Mouse (Mus musculus) CH12.LX (cell line): ENCODE results near the gene Trpc4ap. TPM values are rescaled to one million over a fixed set of nuclear protein-coding genes. Genes with fewer than 3 reads are reported as not detected.
A peak's percentile ranks its signal among the peaks of the same experiment; 100 is the strongest.

ENCODE experiments used
- DNase-seq: peaks from one replicate; pipeline ENCODE4 v3.0.0-alpha.2; 2013; ENCODE audit errors: extremely low read depth
- H3K27ac ChIP-seq: 2 replicates; pipeline ENCODE4 v1.5.1; 2012; ENCODE audit warnings: low read depth, mild to moderate bottlenecking, control low read depth, moderate library complexity; ENCODE audit not compliant: insufficient read depth
- H3K27me3 ChIP-seq: replicated peaks from 2 replicates; pipeline ENCODE3; 2012; ENCODE audit warnings: inconsistent platforms
- H3K36me3 ChIP-seq, 2 experiments: replicated peaks in 1 of 2; 2 replicates each; pipeline versions ENCODE3 to v1.6.1; 2012; ENCODE audit warnings: inconsistent platforms in 1 of 2, low read length in 1 of 2, mild to moderate bottlenecking in 1 of 2, mixed read lengths in 1 of 2, moderate library complexity in 1 of 2; ENCODE audit not compliant: control insufficient read depth in 1 of 2, insufficient read depth in 1 of 2
- H3K4me1 ChIP-seq, 2 experiments: 2 replicates each; pipeline ENCODE4 v1.6.1; 2012; ENCODE audit warnings: inconsistent platforms in 1 of 2, moderate library complexity in 1 of 2; ENCODE audit not compliant: insufficient read depth in 2 of 2, control insufficient read depth in 1 of 2
- H3K4me2 ChIP-seq: 2 replicates; pipeline ENCODE4 v1.6.1; 2012; ENCODE audit warnings: low read depth, mild to moderate bottlenecking, control low read depth; ENCODE audit not compliant: poor library complexity, insufficient read depth, severe bottlenecking
- H3K4me3 ChIP-seq, 3 experiments: fragments of 150-350 bp in 1 of 3; sonication (generic) in 1 of 3; replicated peaks in 1 of 3; 2 replicates each; pipeline versions ENCODE3 to v1.5.1; 2011 to 2012; ENCODE audit warnings: low read depth in 2 of 3, low read length in 2 of 3, mild to moderate bottlenecking in 2 of 3, moderate library complexity in 2 of 3, control low read depth in 1 of 3, improper control_type of control experiment in 1 of 3, inconsistent platforms in 1 of 3, mixed read lengths in 1 of 3; ENCODE audit not compliant: poor library complexity in 1 of 3
- H3K79me2 ChIP-seq: replicated peaks from 2 replicates; pipeline ENCODE4 v1.6.1; 2012; ENCODE audit warnings: mild to moderate bottlenecking, moderate library complexity; ENCODE audit not compliant: control insufficient read depth, poor library complexity, insufficient read depth, severe bottlenecking; ENCODE audit errors: extremely low read depth
- H3K9ac ChIP-seq: 2 replicates; pipeline ENCODE4 v1.6.1; 2012; ENCODE audit warnings: low read depth, mild to moderate bottlenecking, control low read depth, moderate library complexity; ENCODE audit not compliant: insufficient read depth
- H3K9me3 ChIP-seq: replicated peaks from 2 replicates; pipeline ENCODE3; 2012; ENCODE audit warnings: low read length, inconsistent platforms, mixed read lengths
- BHLHE40 ChIP-seq: IDR thresholded peaks from 2 replicates; pipeline ENCODE4 v1.6.1; 2011; ENCODE audit warnings: mild to moderate bottlenecking, low read depth, low read length, improper control_type of control experiment
- CHD1 ChIP-seq: IDR thresholded peaks from 2 replicates; pipeline ENCODE4 v1.6.1; 2012; ENCODE audit warnings: low read depth, low read length, improper control_type of control experiment, inconsistent platforms
- CHD2 ChIP-seq: IDR thresholded peaks from 2 replicates; pipeline ENCODE4 v1.6.1; 2011; ENCODE audit warnings: low read length, improper control_type of control experiment
- CTCF ChIP-seq, 2 experiments: IDR thresholded peaks in 1 of 2; conservative IDR thresholded peaks in 1 of 2; 2 replicates each; pipeline ENCODE4 v1.5.1; 2011 to 2012; ENCODE audit warnings: low read depth in 2 of 2, low read length in 2 of 2, improper control_type of control experiment in 1 of 2, inconsistent platforms in 1 of 2, mild to moderate bottlenecking in 1 of 2, moderate library complexity in 1 of 2
- E2F4 ChIP-seq: IDR thresholded peaks from 2 replicates; pipeline ENCODE4 v1.6.1; 2011; ENCODE audit warnings: low read depth, low read length, improper control_type of control experiment; ENCODE audit not compliant: insufficient replicate concordance
- ELF1 ChIP-seq: IDR thresholded peaks from 2 replicates; pipeline ENCODE4 v1.6.1; 2014; ENCODE audit warnings: low read depth, mild to moderate bottlenecking, inconsistent platforms, low read length, improper control_type of control experiment
- EP300 ChIP-seq: IDR thresholded peaks from 2 replicates; pipeline ENCODE4 v1.6.1; 2011; ENCODE audit warnings: low read length, improper control_type of control experiment
- ETS1 ChIP-seq: conservative IDR thresholded peaks from 2 replicates; pipeline ENCODE4 v1.6.1; 2012; ENCODE audit warnings: low read depth, mild to moderate bottlenecking, inconsistent platforms, low read length, improper control_type of control experiment, moderate library complexity
- HCFC1 ChIP-seq: IDR thresholded peaks from 2 replicates; pipeline ENCODE4 v1.6.1; 2012; ENCODE audit warnings: low read depth, mild to moderate bottlenecking, inconsistent platforms, low read length, improper control_type of control experiment
- IRF4 ChIP-seq: IDR thresholded peaks from 2 replicates; pipeline ENCODE4 v1.6.1; 2014; ENCODE audit warnings: low read depth, mild to moderate bottlenecking, inconsistent platforms, low read length, improper control_type of control experiment
- MAFK ChIP-seq: IDR thresholded peaks from 2 replicates; pipeline ENCODE4 v1.6.1; 2011; ENCODE audit warnings: low read length, improper control_type of control experiment; ENCODE audit not compliant: insufficient replicate concordance
- MAX ChIP-seq: IDR thresholded peaks from 2 replicates; pipeline ENCODE4 v1.6.1; 2011; ENCODE audit warnings: low read length, improper control_type of control experiment
- MAZ ChIP-seq: IDR thresholded peaks from 2 replicates; pipeline ENCODE4 v1.6.1; 2012; ENCODE audit warnings: low read depth, mild to moderate bottlenecking, inconsistent platforms, low read length, improper control_type of control experiment, moderate library complexity
- MEF2A ChIP-seq: IDR thresholded peaks from 2 replicates; pipeline ENCODE4 v1.6.1; 2014; ENCODE audit warnings: low read depth, mild to moderate bottlenecking, inconsistent platforms, low read length, improper control_type of control experiment, borderline replicate concordance
- MXI1 ChIP-seq: IDR thresholded peaks from 2 replicates; pipeline ENCODE4 v1.6.1; 2011; ENCODE audit warnings: mild to moderate bottlenecking, low read depth, low read length, improper control_type of control experiment
- NRF1 ChIP-seq: IDR thresholded peaks from 2 replicates; pipeline ENCODE4 v1.6.1; 2014; ENCODE audit warnings: low read depth, mild to moderate bottlenecking, inconsistent platforms, low read length, improper control_type of control experiment, moderate library complexity
- PAX5 ChIP-seq: IDR thresholded peaks from 2 replicates; pipeline ENCODE4 v1.6.1; 2012; ENCODE audit warnings: low read length, inconsistent platforms, mixed read lengths
- POLR2A ChIP-seq: IDR thresholded peaks from 2 replicates; pipeline ENCODE4 v1.6.1; 2011; ENCODE audit warnings: low read depth, mild to moderate bottlenecking, improper control_type of control experiment, low read length
- POLR2AphosphoS2 ChIP-seq: IDR thresholded peaks from 2 replicates; pipeline ENCODE4 v1.6.1; 2011; ENCODE audit warnings: low read depth, low read length, improper control_type of control experiment
- RAD21 ChIP-seq: IDR thresholded peaks from 2 replicates; pipeline ENCODE4 v1.6.1; 2011; ENCODE audit warnings: low read depth, mild to moderate bottlenecking, low read length, improper control_type of control experiment, moderate library complexity
- SMC3 ChIP-seq: IDR thresholded peaks from 2 replicates; pipeline ENCODE4 v1.6.1; 2011; ENCODE audit warnings: low read depth, low read length, improper control_type of control experiment
- TCF12 ChIP-seq: IDR thresholded peaks from 2 replicates; pipeline ENCODE4 v1.6.1; 2014; ENCODE audit warnings: low read depth, mild to moderate bottlenecking, inconsistent platforms, low read length, improper control_type of control experiment
- USF1 ChIP-seq: IDR thresholded peaks from 2 replicates; pipeline ENCODE4 v1.6.1; 2014; ENCODE audit warnings: low read depth, mild to moderate bottlenecking, inconsistent platforms, low read length, improper control_type of control experiment
- USF2 ChIP-seq: conservative IDR thresholded peaks from 2 replicates; pipeline ENCODE4 v1.6.1; 2011; ENCODE audit warnings: low read depth, low read length, improper control_type of control experiment
- ZKSCAN1 ChIP-seq: IDR thresholded peaks from 2 replicates; pipeline ENCODE4 v1.6.1; 2012; ENCODE audit warnings: low read depth, inconsistent platforms, low read length, improper control_type of control experiment, borderline replicate concordance
- ZMIZ1 ChIP-seq: IDR thresholded peaks from 2 replicates; pipeline ENCODE4 v1.6.1; 2012; ENCODE audit warnings: low read depth, mild to moderate bottlenecking, inconsistent platforms, low read length, improper control_type of control experiment
- ZNF384 ChIP-seq: IDR thresholded peaks from 2 replicates; pipeline ENCODE4 v1.6.1; 2012; ENCODE audit warnings: low read depth, low read length, improper control_type of control experiment, inconsistent platforms
- dilution Hi-C: fragments of 300-500 bp; cut with MboI; formaldehyde crosslinking; loops from 2 replicates; pipeline ENCODE4 v1.14.3; 2020; ENCODE audit warnings: low sequenced_read_pairs; ENCODE audit not compliant: extremely low pct_unique_long_range_greater_than_20kb, extremely low pct_ligation_motif_present
- in situ Hi-C: fragments of 300-500 bp; cut with MboI; formaldehyde crosslinking; loops from 3 replicates; pipeline ENCODE4 v1.14.3; 2019; ENCODE audit warnings: low sequenced_read_pairs, low pct_ligation_motif_present, low pct_unique_long_range_greater_than_20kb, mixed read lengths
- polyA plus RNA-seq: library from polyadenylated mRNA; unstranded; fragments of >175 nt; gene quantifications from 2 replicates; pipeline ENCODE4 v1.2.1, GENCODE M21; 2012; ENCODE audit warnings: low read depth; ENCODE audit not compliant: insufficient read length
- total RNA-seq, 2 experiments: library from RNA; depleted of rRNA; stranded (reverse); fragments of 300-350 nt in 1 of 2; fragments of >200 nt in 1 of 2; gene quantifications; 2 replicates each; pipeline ENCODE4 v1.2.3; 2012 to 2014

Gene Trpc4ap
- total and polyA plus RNA-seq, 3 experiments = 52.8 to 105 (median 55.8) TPM

GRCm38 (mm10) chr2:155673546-155673945, 18.6 kb downstream of the Trpc4ap start:
- Histone ChIP-seq H3K27me3 (no peaks in the 10 kb centered on the region), H3K4me2 (no peak overlapping the region), H3K4me1 (peaks cover 0 to 5% of the 10 kb centered on the region in 2 experiments; a peak in 1 of 4 replicates), H3K9me3 (no peaks in the 10 kb centered on the region)
- dilution Hi-C loops = no loop called here
- peak; percentile 71 for DNase-seq
- TF ChIP-seq ZKSCAN1 = no peak
- TF ChIP-seq MEF2A = no peak
- TF ChIP-seq USF2 = no peak
- no peak for TF ChIP-seq ELF1
- TF ChIP-seq SMC3 = peak; percentile 71
- no peak for TF ChIP-seq CHD1
- no peak for TF ChIP-seq MAFK
- TF ChIP-seq USF1 = no peak
- no peak for TF ChIP-seq ZMIZ1
- no peak for TF ChIP-seq ZNF384
- no peak for TF ChIP-seq POLR2AphosphoS2
- peak; percentile 71 to 81 for TF ChIP-seq CTCF (conservative IDR thresholded peaks at IDR 0.05 in 1 of 2, IDR thresholded peaks at IDR 0.05 in 1 of 2; ENCODE audit: low read depth in 2 of 2, low read length in 2 of 2)
- TF ChIP-seq RAD21 = peak; percentile 81
- TF ChIP-seq POLR2A = no peak
- no peak for TF ChIP-seq IRF4
- no peak for TF ChIP-seq MXI1
- no peak for TF ChIP-seq E2F4
- no peak for TF ChIP-seq ETS1
- TF ChIP-seq, all 38 proteins: peak for 3
- in situ Hi-C loops = loop anchor here (5.0 kb wide), 1 partner anchor 84 kb away; no protein-coding TSS in a partner anchor
- Histone ChIP-seq H3K4me3 (no peak overlapping the region), H3K79me2 (peaks cover 19% of the 10 kb centered on the region), H3K36me3 (peaks cover 20 to 46% of the 10 kb centered on the region in 2 experiments), H3K27ac (no peak overlapping the region), H3K9ac (no peak overlapping the region)

DNA sequence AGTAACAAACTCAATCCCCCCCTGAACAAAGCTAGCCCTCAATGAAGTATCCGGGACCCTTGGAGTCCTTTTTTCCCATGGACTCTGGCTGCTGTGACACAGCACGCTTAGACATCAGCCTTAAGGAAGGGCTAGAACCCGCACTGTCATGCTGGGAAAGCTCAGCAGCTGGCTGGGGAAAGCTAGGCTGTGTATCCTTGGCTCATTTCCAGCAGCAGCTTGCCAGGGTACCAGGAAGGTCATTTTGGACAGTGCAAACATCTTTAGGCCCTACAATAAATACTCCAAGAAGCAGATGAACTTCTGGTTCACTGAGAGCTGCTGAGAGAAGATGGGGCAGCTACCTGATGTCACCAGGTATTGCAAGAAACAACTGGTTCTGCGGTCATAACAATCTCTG, 20.9 kb downstream of the Trpc4ap start:
- peaks cover 23 to 50% of the 10 kb centered on the region in 2 experiments for H3K36me3 ChIP-seq
- peaks cover 6% of the 10 kb centered on the region for H3K79me2 ChIP-seq
- H3K9me3 ChIP-seq = no peaks in the 10 kb centered on the region
- no peaks in the 10 kb centered on the region for H3K27me3 ChIP-seq
- H3K9ac ChIP-seq = no peak overlapping the region
- H3K4me1 ChIP-seq = peaks cover 0 to 5% of the 10 kb centered on the region in 2 experiments; a peak in 1 of 4 replicates
- no peak for TF ChIP-seq ZMIZ1
- TF ChIP-seq USF1 = no peak
- no peak for TF ChIP-seq POLR2A
- TF ChIP-seq POLR2AphosphoS2 = no peak
- no peak for TF ChIP-seq TCF12
- TF ChIP-seq CTCF (conservative IDR thresholded peaks at IDR 0.05 in 1 of 2, IDR thresholded peaks at IDR 0.05 in 1 of 2; ENCODE audit: low read depth in 2 of 2, low read length in 2 of 2) = no peak
- TF ChIP-seq MAX = no peak
- no peak for TF ChIP-seq HCFC1
- TF ChIP-seq ETS1 = no peak
- TF ChIP-seq BHLHE40 = no peak
- TF ChIP-seq RAD21 = no peak
- no peak for TF ChIP-seq PAX5
- TF ChIP-seq MAZ = no peak
- TF ChIP-seq NRF1 = no peak
- no peak for TF ChIP-seq MXI1
- no peak for TF ChIP-seq IRF4
- TF ChIP-seq CHD2 = no peak
- TF ChIP-seq EP300 = no peak
- TF ChIP-seq CHD1 = no peak
- dilution Hi-C loops (no loop called here), in situ Hi-C loops (loop anchor here (5.0 kb wide), 1 partner anchor 86 kb away; no protein-coding TSS in a partner anchor)
- H3K27ac ChIP-seq = no peak overlapping the region
- no peak overlapping the region for H3K4me3 ChIP-seq
- DNase-seq = no peak
- H3K4me2 ChIP-seq = no peak overlapping the region
